Mouse (Mus musculus): Measurements from ENCODE around the gene Vmn1r198. TPM values are rescaled to one million over a fixed set of nuclear protein-coding genes. Genes with fewer than 3 reads are reported as not detected.

The Vmn1r198 gene
- polyA plus RNA-seq, 1 experiment = not detected

- TF ChIP-seq POLR2A (IDR thresholded peaks at IDR 0.05; ENCODE audit: insufficient read depth, low read depth, low read length) = no peak
- TF ChIP-seq CTCF (IDR thresholded peaks at IDR 0.05; ENCODE audit: insufficient read depth, low read depth, low read length) = no peak
- no peak overlapping the region for H3K4me3 ChIP-seq (ENCODE audit: insufficient read depth, low read depth, low read length)
- no peak overlapping the region for H3K27ac ChIP-seq (ENCODE audit: insufficient read depth, low read depth, low read length)
- H3K4me1 ChIP-seq (ENCODE audit: control insufficient read depth, insufficient read depth, low read length) = no peaks in the 10 kb centered on the region
- 80% methylated on average over 3 of the region's 3 CpGs for WGBS
Measured at GRCm38 (mm10) chr13:22383401-22383800, 33.2 kb downstream of the Vmn1r198 start.

GRCm38 (mm10) chr13:22387050-22387449, 36.9 kb downstream of the Vmn1r198 start:
- 94% methylated on average over 1 of the region's 1 CpGs for WGBS
- no peak for TF ChIP-seq CTCF (IDR thresholded peaks at IDR 0.05; ENCODE audit: insufficient read depth, low read depth, low read length)
- Histone ChIP-seq H3K4me1 (ENCODE audit: control insufficient read depth, insufficient read depth, low read length) (0 out of 2 replicates have a peak, but pooled peaks cover 2% of the 10 kb centered on the region), H3K4me3 (ENCODE audit: insufficient read depth, low read depth, low read length) (no peak overlapping the region), H3K27ac (ENCODE audit: insufficient read depth, low read depth, low read length) (no peak overlapping the region)

GRCm38 (mm10) chr13:22390073-22390472, 39.9 kb downstream of the Vmn1r198 start, which contains the start of gene Vmn1r200:
Gene Vmn1r200 (plus strand): TSS chr13:22390373.
- Histone ChIP-seq H3K4me1 (ENCODE audit: control insufficient read depth, insufficient read depth, low read length) (0 out of 2 replicates have a peak, but pooled peaks cover 2% of the 10 kb centered on the region), H3K4me3 (ENCODE audit: insufficient read depth, low read depth, low read length) (no peak within 1 kb of the TSS), H3K27ac (ENCODE audit: insufficient read depth, low read depth, low read length) (no peak within 1 kb of the TSS)
- TF ChIP-seq POLR2A (IDR thresholded peaks at IDR 0.05; ENCODE audit: insufficient read depth, low read depth, low read length) = no peak
- TF ChIP-seq CTCF (IDR thresholded peaks at IDR 0.05; ENCODE audit: insufficient read depth, low read depth, low read length) = no peak
- 19% methylated on average over 3 of the region's 3 CpGs for WGBS

DNA sequence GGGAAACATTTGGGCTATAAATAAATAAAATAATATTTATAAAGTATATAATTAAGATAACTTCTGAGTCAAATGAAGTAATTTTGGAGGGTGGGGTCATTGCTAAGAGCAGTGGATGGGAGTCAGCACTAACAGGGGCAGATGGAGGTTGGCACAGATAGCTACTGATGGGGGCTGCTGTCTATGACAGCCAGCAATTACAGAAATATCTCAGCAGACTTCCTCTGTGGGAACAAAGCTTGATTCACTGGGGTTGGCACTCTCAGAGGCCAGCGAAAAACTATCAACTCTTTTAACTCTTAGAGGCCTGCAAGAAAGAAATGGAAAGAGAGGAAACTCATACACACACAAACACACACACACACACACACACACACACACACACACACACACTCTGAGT, 52.8 kb downstream of the Vmn1r198 start:
- no peak for TF ChIP-seq CTCF (IDR thresholded peaks at IDR 0.05; ENCODE audit: insufficient read depth, low read depth, low read length)
- TF ChIP-seq POLR2A (IDR thresholded peaks at IDR 0.05; ENCODE audit: insufficient read depth, low read depth, low read length) = no peak
- WGBS = 71% methylated on average over 1 of the region's 1 CpGs
- Histone ChIP-seq H3K4me3 (ENCODE audit: insufficient read depth, low read depth, low read length) (no peak overlapping the region), H3K27ac (ENCODE audit: insufficient read depth, low read depth, low read length) (no peak overlapping the region), H3K4me1 (ENCODE audit: control insufficient read depth, insufficient read depth, low read length) (no peaks in the 10 kb centered on the region)

Other genes with a start within 250 kb of the Vmn1r198 start
- not detected in 2 replicates for gene Vmn1r189, start 244.5 kb upstream of the Vmn1r198 start, polyA plus RNA-seq (2012; ENCODE audit: insufficient read depth, insufficient read length, low replicate concordance, missing spikeins)
- not detected in 2 replicates for gene Vmn1r191, start 166.4 kb upstream of the Vmn1r198 start, polyA plus RNA-seq (2012; ENCODE audit: insufficient read depth, insufficient read length, low replicate concordance, missing spikeins)
- not detected in 2 replicates for gene Vmn1r192, start 159.2 kb upstream of the Vmn1r198 start, polyA plus RNA-seq (2012; ENCODE audit: insufficient read depth, insufficient read length, low replicate concordance, missing spikeins)
- gene Vmn1r193, start 127.2 kb upstream of the Vmn1r198 start, polyA plus RNA-seq (2012; ENCODE audit: insufficient read depth, insufficient read length, low replicate concordance, missing spikeins) = not detected in 2 replicates
- gene Vmn1r194, start 106.1 kb upstream of the Vmn1r198 start, polyA plus RNA-seq (2012; ENCODE audit: insufficient read depth, insufficient read length, low replicate concordance, missing spikeins) = not detected in 2 replicates
- gene Vmn1r195, start 79.8 kb upstream of the Vmn1r198 start, polyA plus RNA-seq (2012; ENCODE audit: insufficient read depth, insufficient read length, low replicate concordance, missing spikeins) = not detected in 2 replicates
- gene Vmn1r196, start 60.4 kb upstream of the Vmn1r198 start, polyA plus RNA-seq (2012; ENCODE audit: insufficient read depth, insufficient read length, low replicate concordance, missing spikeins) = not detected in 2 replicates
- gene Vmn1r197, start 25.8 kb upstream of the Vmn1r198 start, polyA plus RNA-seq (2012; ENCODE audit: insufficient read depth, insufficient read length, low replicate concordance, missing spikeins) = not detected in 2 replicates
- gene Vmn1r199, start 29.5 kb downstream of the Vmn1r198 start, polyA plus RNA-seq (2012; ENCODE audit: insufficient read depth, insufficient read length, low replicate concordance, missing spikeins) = not detected in 2 replicates
- gene Vmn1r200, start 40.0 kb downstream of the Vmn1r198 start, polyA plus RNA-seq (2012; ENCODE audit: insufficient read depth, insufficient read length, low replicate concordance, missing spikeins) = not detected in 2 replicates
- gene Vmn1r201, start 121.6 kb downstream of the Vmn1r198 start, polyA plus RNA-seq (2012; ENCODE audit: insufficient read depth, insufficient read length, low replicate concordance, missing spikeins) = not detected in 2 replicates
- not detected in 2 replicates for gene Vmn1r202, start 155.0 kb downstream of the Vmn1r198 start, polyA plus RNA-seq (2012; ENCODE audit: insufficient read depth, insufficient read length, low replicate concordance, missing spikeins)
- not detected in 2 replicates for gene Vmn1r203, start 167.8 kb downstream of the Vmn1r198 start, polyA plus RNA-seq (2012; ENCODE audit: insufficient read depth, insufficient read length, low replicate concordance, missing spikeins)
- gene Vmn1r204, start 202.8 kb downstream of the Vmn1r198 start, polyA plus RNA-seq (2012; ENCODE audit: insufficient read depth, insufficient read length, low replicate concordance, missing spikeins) = not detected in 2 replicates
- gene Vmn1r205, start 242.6 kb downstream of the Vmn1r198 start, polyA plus RNA-seq (2012; ENCODE audit: insufficient read depth, insufficient read length, low replicate concordance, missing spikeins) = not detected in 2 replicates

Measured in olfactory bulb, adult 2 months (tissue).